12 mouse cellular contexts compared by ENCODE assay signal in genomic region chr16:23251445-23251773, GRCm38 (mm10). TPM values are rescaled to one million over a fixed set of nuclear protein-coding genes. Genes with fewer than 3 reads are reported as not detected.
DNase-seq lines count a peak whose midpoint lies in the region; ATAC-seq and TF ChIP-seq lines count a peak whose summit lies in the region.
"Had no signal": no experiment of that assay in that cellular context is flagged by ENCODE, and none has a peak within 500 bp of the region (broad histone marks: within the 10 kb centered on the region; RNA-seq: fewer than 3 reads in every experiment).

No protein-coding gene starts in this region.

- H3K4me3 ChIP-seq in gastrocnemius, adult 2 months = no peak overlapping the region
- no peak overlapping the region for H3K4me3 ChIP-seq in CH12.LX (replicated peaks in 1 of 3; ENCODE audit: low read depth in 2 of 3, low read length in 2 of 3, poor library complexity in 1 of 3)
- no peak overlapping the region for H3K4me3 ChIP-seq in forebrain, postnatal 0 days (ENCODE audit: low read depth, low read length)
- no peak overlapping the region for H3K4me3 ChIP-seq in midbrain, embryonic 11.5 days (ENCODE audit: low read depth, low read length)
- no peak overlapping the region for H3K4me3 ChIP-seq in heart, adult 2 months
- H3K4me3 ChIP-seq: liver, embryonic 12.5 days had no signal

- no peaks in the 10 kb centered on the region for H3K27me3 ChIP-seq in CH12.LX (replicated peaks)
- H3K27me3 ChIP-seq in forebrain, postnatal 0 days (ENCODE audit: insufficient read depth, low read length) = no peaks in the 10 kb centered on the region
- no peaks in the 10 kb centered on the region for H3K27me3 ChIP-seq in midbrain, embryonic 11.5 days (ENCODE audit: control insufficient read depth, insufficient read depth, low read length)
- no peaks in the 10 kb centered on the region for H3K27me3 ChIP-seq in heart, adult 2 months (ENCODE audit: control insufficient read depth, insufficient read depth, low read length)

- no peak for TF ChIP-seq RAD21 in CH12.LX (IDR thresholded peaks at IDR 0.05; ENCODE audit: low read depth, low read length)

- no peaks in the 10 kb centered on the region for H3K9me3 ChIP-seq in CH12.LX (replicated peaks; ENCODE audit: low read length)
- no peaks in the 10 kb centered on the region for H3K9me3 ChIP-seq in forebrain, postnatal 0 days (ENCODE audit: low read length)
- H3K9me3 ChIP-seq in midbrain, embryonic 11.5 days (ENCODE audit: control insufficient read depth, low read length) = no peaks in the 10 kb centered on the region
- H3K9me3 ChIP-seq: liver, embryonic 12.5 days had no signal

- no peak for TF ChIP-seq EP300 in CH12.LX (IDR thresholded peaks at IDR 0.05; ENCODE audit: low read length)
- TF ChIP-seq EP300 in heart, adult 2 months (IDR thresholded peaks at IDR 0.05; ENCODE audit: insufficient read depth, low read depth, low read length) = no peak

- intact Hi-C loops in gastrocnemius, adult 2 months (cut with DNase I) = no loop called here
- intact Hi-C loops in heart, adult 2 months (cut with DNase I) = no loop called here

- peaks cover 22 to 59% of the 10 kb centered on the region in 2 experiments for H3K4me1 ChIP-seq in CH12.LX (ENCODE audit: control insufficient read depth in 1 of 2, insufficient read depth in 2 of 2)
- H3K4me1 ChIP-seq in forebrain, postnatal 0 days (ENCODE audit: insufficient read depth) = no peaks in the 10 kb centered on the region
- peaks cover 23% of the 10 kb centered on the region for H3K4me1 ChIP-seq in midbrain, embryonic 11.5 days (ENCODE audit: control insufficient read depth, insufficient read depth, low read length)
- H3K4me1 ChIP-seq in heart, adult 2 months (ENCODE audit: control insufficient read depth, insufficient read depth, low read length) = peaks cover 4% of the 10 kb centered on the region; the same call in 1 of the 2 replicates
- H3K4me1 ChIP-seq: liver, embryonic 12.5 days had no signal

- H3K4me2 ChIP-seq in CH12.LX (ENCODE audit: insufficient read depth, low read depth, poor library complexity, severe bottlenecking) = peak overlapping the region; percentile 88
- no peak overlapping the region for H3K4me2 ChIP-seq in forebrain, postnatal 0 days (ENCODE audit: low read depth)
- H3K4me2 ChIP-seq in midbrain, embryonic 11.5 days = no peak overlapping the region
- H3K4me2 ChIP-seq: liver, embryonic 12.5 days had no signal

- dilution Hi-C loops in CH12.LX (cut with MboI; ENCODE audit: extremely low pct_ligation_motif_present, extremely low pct_unique_long_range_greater_than_20kb, low sequenced_read_pairs) = no loop called here

- TF ChIP-seq POLR2A in CH12.LX (IDR thresholded peaks at IDR 0.05; ENCODE audit: low read depth, low read length) = no peak
- TF ChIP-seq POLR2A in heart, adult 2 months (IDR thresholded peaks at IDR 0.05; ENCODE audit: insufficient read depth, low read depth, low read length) = no peak

- H3K79me2 ChIP-seq in CH12.LX (replicated peaks; ENCODE audit: control insufficient read depth, extremely low read depth, insufficient read depth, poor library complexity, severe bottlenecking) = no peaks in the 10 kb centered on the region
- no peaks in the 10 kb centered on the region for H3K79me2 ChIP-seq in heart, adult 2 months (replicated peaks; ENCODE audit: control insufficient read depth, insufficient read depth, low read length)

- peaks cover 0 to 15% of the 10 kb centered on the region in 2 experiments for H3K36me3 ChIP-seq in CH12.LX (replicated peaks in 1 of 2; ENCODE audit: control insufficient read depth in 1 of 2, insufficient read depth in 1 of 2, low read length in 1 of 2)
- peaks cover 4% of the 10 kb centered on the region; the same call in 1 of the 2 replicates for H3K36me3 ChIP-seq in forebrain, postnatal 0 days (ENCODE audit: insufficient read depth)
- H3K36me3 ChIP-seq in midbrain, embryonic 11.5 days (ENCODE audit: control insufficient read depth, insufficient read depth, low read length) = no peaks in the 10 kb centered on the region
- peaks cover 6% of the 10 kb centered on the region for H3K36me3 ChIP-seq in heart, adult 2 months (ENCODE audit: control insufficient read depth, insufficient read depth, low read length)
- H3K36me3 ChIP-seq: liver, embryonic 12.5 days had no signal

- WGBS in forebrain, postnatal 0 days = 66% methylated on average over 2 of the region's 2 CpGs
- 49% methylated on average over 2 of the region's 2 CpGs for WGBS in midbrain, embryonic 11.5 days
- WGBS in heart, adult 2 months = 93% methylated on average over 2 of the region's 2 CpGs

- no peak for DNase-seq in gastrocnemius, adult 2 months
- DNase-seq in gastrocnemius, adult 8-10 months (ENCODE audit: low spot score in 2 of 2) = no peak
- DNase-seq in CH12.LX (ENCODE audit: extremely low read depth) = no peak
- no peak for DNase-seq in forebrain, postnatal 0 days
- DNase-seq in midbrain, embryonic 11.5 days (ENCODE audit: low spot score, missing footprints) = no peak
- DNase-seq in heart, adult 2 months = no peak
- no peak for DNase-seq in cerebellum, adult 8-10 months
- DNase-seq: cerebellum, adult 11 months; kidney, adult 11 months; thymus, adult 2 months had no signal

- H3K27ac ChIP-seq in gastrocnemius, adult 2 months = peak overlapping the region; percentile 35; the same call in 1 of the 2 replicates
- H3K27ac ChIP-seq in CH12.LX (ENCODE audit: insufficient read depth, low read depth) = peak overlapping the region; percentile 67; the same call in 1 of the 2 replicates
- H3K27ac ChIP-seq in forebrain, postnatal 0 days (ENCODE audit: low read depth, low read length) = no peak overlapping the region
- H3K27ac ChIP-seq in midbrain, embryonic 11.5 days (ENCODE audit: low read depth, low read length) = peak overlapping the region; percentile 52
- H3K27ac ChIP-seq in heart, adult 2 months = no peak overlapping the region
- H3K27ac ChIP-seq: liver, embryonic 12.5 days had no signal

- no peak for TF ChIP-seq CTCF in gastrocnemius, adult 2 months (IDR thresholded peaks at IDR 0.05)
- TF ChIP-seq CTCF in CH12.LX (conservative IDR thresholded peaks at IDR 0.05 in 1 of 2, IDR thresholded peaks at IDR 0.05 in 1 of 2; ENCODE audit: low read depth in 2 of 2, low read length in 2 of 2) = no peak
- no peak for TF ChIP-seq CTCF in forebrain, postnatal 0 days (IDR thresholded peaks at IDR 0.05; ENCODE audit: low read depth)
- no peak for TF ChIP-seq CTCF in heart, adult 2 months (IDR thresholded peaks at IDR 0.05)

- H3K9ac ChIP-seq in CH12.LX (ENCODE audit: insufficient read depth, low read depth) = peak overlapping the region; percentile 55; the same call in 1 of the 2 replicates
- no peak overlapping the region for H3K9ac ChIP-seq in forebrain, postnatal 0 days
- H3K9ac ChIP-seq in midbrain, embryonic 11.5 days (ENCODE audit: low read length) = peak overlapping the region; percentile 34; the same call in 1 of the 2 replicates
- H3K9ac ChIP-seq in heart, adult 2 months (ENCODE audit: low read depth, low read length) = no peak overlapping the region
- H3K9ac ChIP-seq: liver, embryonic 12.5 days had no signal

- ATAC-seq in forebrain, postnatal 0 days = peak; percentile 57; the same call in 1 of the 2 replicates
- ATAC-seq in midbrain, embryonic 11.5 days (ENCODE audit: low FRiP score) = peak; percentile 49; the same call in 1 of the 2 replicates
- ATAC-seq in granulocyte monocyte progenitor cell, adult 5-6 weeks (replicated peaks; ENCODE audit: poor library complexity, severe bottlenecking) = no peak
- ATAC-seq: liver, embryonic 12.5 days had no signal

- in situ Hi-C loops in CH12.LX (cut with MboI; ENCODE audit: low pct_ligation_motif_present, low pct_unique_long_range_greater_than_20kb, low sequenced_read_pairs) = no loop called here

TF ChIP-seq in CH12.LX, 34 proteins besides CTCF, POLR2A, EP300 and RAD21:
- TF ChIP-seq CHD1 (IDR thresholded peaks at IDR 0.05; ENCODE audit: low read depth, low read length) = no peak
- 0 out of 2 replicates have a peak, but pooled peaks have one; percentile 11 for TF ChIP-seq ETS1 (conservative IDR thresholded peaks at IDR 0.05; ENCODE audit: low read depth, low read length)
- TF ChIP-seq ELF1 (IDR thresholded peaks at IDR 0.05; ENCODE audit: low read depth, low read length) = no peak
- TF ChIP-seq TCF12 (IDR thresholded peaks at IDR 0.05; ENCODE audit: low read depth, low read length) = 0 out of 2 replicates have a peak, but pooled peaks have one; percentile 5
- no peak for TF ChIP-seq HCFC1 (IDR thresholded peaks at IDR 0.05; ENCODE audit: low read depth, low read length)

RNA-seq across cellular contexts. Expression of gene St6gal1, which starts 26.9 kb away (rescaled TPM):
- 1 to 10 TPM; 2.6 to 3.5 TPM for total RNA-seq in gastrocnemius, adult 2 months (2021)
- total RNA-seq in gastrocnemius, adult 8-10 months (2022) = 1 to 10 TPM; 1.6 to 4.1 (median 3.4) TPM
- 60.6 and 64.5 TPM in 2 replicates for total RNA-seq in CH12.LX (2012; rRNA removed)
- total RNA-seq in CH12.LX (2014; rRNA removed) = 56.8 and 67.8 TPM in 2 replicates
- 156 and 168 TPM in 2 replicates for polyA plus RNA-seq in CH12.LX (2012; ENCODE audit: insufficient read length, low read depth)
- total RNA-seq in forebrain, postnatal 0 days (2014; rRNA removed) = 21.8 and 27.3 TPM in 2 replicates
- 16.4 and 18.6 TPM in 2 replicates for polyA plus RNA-seq in forebrain, postnatal 0 days (2015; fragmentation: Nextera tagmentation; extraction: Ambion mirVana)
- polyA plus RNA-seq in midbrain, embryonic 11.5 days (2014; fragmentation: Nextera tagmentation; extraction: Ambion mirVana) = 31.8 and 34.1 TPM in 2 replicates
- total RNA-seq in granulocyte monocyte progenitor cell, adult 5-6 weeks (2014; fragmentation: Nextera tagmentation) = not detected in 2 replicates
- 0.13 and 1.8 TPM in 2 replicates for total RNA-seq in granulocyte monocyte progenitor cell, adult 5-6 weeks (2017)
- total RNA-seq in heart, adult 2 months (2021) = 1 to 10 TPM; 8.4 to 9.9 TPM
- polyA plus RNA-seq in heart, adult 2 months (2012; rRNA removed) = 6.0 and 9.9 TPM in 2 replicates

Comparison
In these comparisons a context has a peak if more than half of its experiments do, and no peak if none do; other contexts are left out.
1. H3K27ac ChIP-seq: peak in gastrocnemius, adult 2 months (single experiment), CH12.LX (single experiment) and midbrain, embryonic 11.5 days (single experiment); none in forebrain, postnatal 0 days (single experiment) and heart, adult 2 months (single experiment).
2. H3K9ac ChIP-seq: peak in CH12.LX (single experiment) and midbrain, embryonic 11.5 days (single experiment); none in forebrain, postnatal 0 days (single experiment) and heart, adult 2 months (single experiment).